Mouse (Mus musculus): ENCODE measurements around the gene Trip6.

DNA sequence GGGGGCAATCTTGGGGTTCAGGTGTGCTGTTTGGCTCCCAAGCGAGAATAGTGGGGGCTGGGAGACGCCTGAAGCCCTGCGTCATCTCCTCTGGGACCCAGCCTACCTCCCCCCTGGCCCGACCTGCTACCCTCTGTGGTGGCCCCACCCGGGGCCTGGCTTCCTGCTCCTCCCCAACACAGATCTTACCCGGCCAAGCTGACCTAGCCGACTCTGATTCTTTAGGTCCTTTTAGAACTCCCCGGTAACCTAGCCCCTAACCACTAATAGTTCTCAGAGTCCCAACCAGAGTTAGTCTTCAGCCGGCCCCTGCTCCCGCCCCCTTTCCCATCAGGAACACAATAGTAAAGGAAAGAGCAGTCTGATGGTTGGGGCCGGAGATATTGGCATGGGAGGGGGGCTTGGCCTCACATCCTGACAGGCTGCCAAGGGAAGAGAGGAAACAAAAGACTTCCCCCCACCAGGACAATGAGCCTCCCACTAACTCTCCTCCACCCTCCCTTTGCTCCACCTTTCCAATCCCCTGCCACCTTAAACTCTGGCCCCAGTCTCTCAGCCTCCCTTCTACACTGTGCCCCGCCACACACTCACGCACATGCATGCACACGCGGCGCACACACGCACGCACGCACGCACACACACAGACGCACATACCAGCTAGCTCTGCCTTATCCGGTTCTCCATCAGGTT, 25.2 kb upstream of the Trip6 start:
- no peak for TF ChIP-seq POLR2A (IDR thresholded peaks at IDR 0.05; ENCODE audit: low read depth, low read length)
- no peak for TF ChIP-seq CTCF (IDR thresholded peaks at IDR 0.05; ENCODE audit: borderline replicate concordance, insufficient read depth, low read length)
